Mouse (Mus musculus): ENCODE measurements around the gene Upk3b.
"Not testable (repeated sequence)": the region's sequence is repeated elsewhere in the genome, so short reads cannot be mapped to it uniquely, and the experiment has no call there.

Gene Upk3b

GRCm38 (mm10) chr5:136034868-136035267 lies 3.4 kb upstream of the Upk3b start:
- no peak for DNase-seq (ENCODE audit: low spot score in 2 of 2)

- no peak for DNase-seq (ENCODE audit: low spot score in 2 of 2)
Measured at GRCm38 (mm10) chr5:136035285-136035684, 3.0 kb upstream of the Upk3b start.

GRCm38 (mm10) chr5:136036667-136037066 lies 1.6 kb upstream of the Upk3b start:
- DNase-seq (ENCODE audit: low spot score in 2 of 2), result no peak

- no peak for DNase-seq (ENCODE audit: low spot score in 2 of 2)
Measured at GRCm38 (mm10) chr5:136040210-136040609, 1.9 kb downstream of the Upk3b start.

GRCm38 (mm10) chr5:136041260-136041659 lies 3.0 kb downstream of the Upk3b start:
- DNase-seq (ENCODE audit: low spot score in 2 of 2), result no peak

- DNase-seq (ENCODE audit: low spot score in 2 of 2), result no peak
Measured at GRCm38 (mm10) chr5:136041666-136042065, 3.4 kb downstream of the Upk3b start.

- DNase-seq (ENCODE audit: low spot score in 2 of 2), result no peak
Measured at GRCm38 (mm10) chr5:136044865-136045264, 6.6 kb downstream of the Upk3b start.

- no peak for DNase-seq (ENCODE audit: low spot score in 2 of 2)
Measured at GRCm38 (mm10) chr5:136045408-136045807, 7.1 kb downstream of the Upk3b start.

GRCm38 (mm10) chr5:136045987-136046386 lies 7.7 kb downstream of the Upk3b start:
- DNase-seq (ENCODE audit: low spot score in 2 of 2), result peak; percentile 44 to 83

GRCm38 (mm10) chr5:136048541-136048940 lies 10.2 kb downstream of the Upk3b start:
- not testable (repeated sequence) for DNase-seq (ENCODE audit: low spot score in 2 of 2)

GRCm38 (mm10) chr5:136049926-136050325 lies 11.6 kb downstream of the Upk3b start:
- no peak for DNase-seq (ENCODE audit: low spot score in 2 of 2)

- no peak for DNase-seq (ENCODE audit: low spot score in 2 of 2)
Measured at GRCm38 (mm10) chr5:136051231-136052085, 13.2 kb downstream of the Upk3b start.

- no peak for DNase-seq (ENCODE audit: low spot score in 2 of 2)
Measured at GRCm38 (mm10) chr5:136052861-136053655, 14.8 kb downstream of the Upk3b start.

GRCm38 (mm10) chr5:136054301-136055077 lies 16.2 kb downstream of the Upk3b start, which contains the start of gene Upk3bl:
Gene Upk3bl (plus strand): TSS chr5:136054492.
- no peak for DNase-seq (ENCODE audit: low spot score in 2 of 2)

GRCm38 (mm10) chr5:136056062-136056461 lies 17.8 kb downstream of the Upk3b start:
- DNase-seq (ENCODE audit: low spot score in 2 of 2), result no peak

- DNase-seq (ENCODE audit: low spot score in 2 of 2), result no peak
Measured at GRCm38 (mm10) chr5:136057085-136057484, 18.8 kb downstream of the Upk3b start.

- peak; percentile 48 to 75 for DNase-seq (ENCODE audit: low spot score in 2 of 2)
Measured at GRCm38 (mm10) chr5:136061567-136061966, 23.3 kb downstream of the Upk3b start.

- DNase-seq (ENCODE audit: low spot score in 2 of 2), result no peak
Measured at GRCm38 (mm10) chr5:136063920-136064319, 25.6 kb downstream of the Upk3b start.

- DNase-seq (ENCODE audit: low spot score in 2 of 2), result not testable (repeated sequence)
Measured at GRCm38 (mm10) chr5:136066404-136067148, 28.3 kb downstream of the Upk3b start.

- no peak for DNase-seq (ENCODE audit: low spot score in 2 of 2)
Measured at GRCm38 (mm10) chr5:136069411-136069810, 31.1 kb downstream of the Upk3b start.

- DNase-seq (ENCODE audit: low spot score in 2 of 2), result no peak
Measured at GRCm38 (mm10) chr5:136073051-136073450, 34.8 kb downstream of the Upk3b start.
